Mouse (Mus musculus) bone marrow macrophage, adult 2 months (primary cell): ENCODE results near the gene 4930402F06Rik. TPM values are rescaled to one million over a fixed set of nuclear protein-coding genes. Genes with fewer than 3 reads are reported as not detected.

ENCODE experiments used
- H3K27ac ChIP-seq: 2 replicates; pipeline ENCODE4 v1.5.1; 2012; ENCODE audit warnings: low read depth, low read length; ENCODE audit not compliant: insufficient read depth
- H3K4me1 ChIP-seq: 2 replicates; pipeline ENCODE4 v1.6.1; 2012; ENCODE audit warnings: low read length; ENCODE audit not compliant: control insufficient read depth, insufficient read depth
- H3K4me3 ChIP-seq: 2 replicates; pipeline ENCODE4 v1.5.1; 2012; ENCODE audit warnings: mild to moderate bottlenecking, low read length, moderate library complexity; ENCODE audit not compliant: insufficient read depth
- CTCF ChIP-seq: IDR thresholded peaks from 2 replicates; pipeline ENCODE4 v1.5.1; 2012; ENCODE audit warnings: low read depth, mild to moderate bottlenecking, low read length, moderate library complexity
- POLR2A ChIP-seq: IDR thresholded peaks from 2 replicates; pipeline ENCODE4 v1.6.1; 2012; ENCODE audit warnings: mild to moderate bottlenecking, low read depth, low read length, borderline replicate concordance
- polyA plus RNA-seq: library from polyadenylated mRNA; stranded (reverse); fragments of >200 nt; gene quantifications from 2 replicates; pipeline ENCODE4 v1.2.4, GENCODE M21; 2012; ENCODE audit not compliant: missing spikeins, insufficient read depth, insufficient read length

Gene 4930402F06Rik
- polyA plus RNA-seq, 1 experiment, result not detected

DNA sequence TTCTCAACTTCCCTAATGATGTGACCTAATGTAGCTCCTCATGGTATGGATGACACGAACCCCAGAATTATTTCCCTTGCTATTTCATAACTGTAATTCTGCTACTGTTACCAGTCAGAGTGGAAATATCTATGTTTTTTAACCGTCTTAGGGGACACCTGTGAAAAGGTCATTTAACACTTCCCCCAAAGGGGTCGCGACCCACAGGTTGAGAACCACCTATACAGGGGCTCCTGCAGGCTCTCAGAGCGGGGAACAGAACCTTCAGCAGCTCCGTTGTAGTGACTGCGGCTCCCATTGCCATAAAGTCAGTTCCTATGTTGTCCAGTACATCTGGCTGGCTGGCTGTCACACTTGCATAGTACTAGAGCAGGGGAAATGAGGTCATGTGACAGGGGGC, 3.8 kb upstream of the 4930402F06Rik start:
- H3K4me1 ChIP-seq, result peaks cover 28% of the 10 kb centered on the region
- H3K27ac ChIP-seq, result no peak overlapping the region
- TF ChIP-seq POLR2A (no peak), CTCF (no peak)
- no peak overlapping the region for H3K4me3 ChIP-seq

DNA sequence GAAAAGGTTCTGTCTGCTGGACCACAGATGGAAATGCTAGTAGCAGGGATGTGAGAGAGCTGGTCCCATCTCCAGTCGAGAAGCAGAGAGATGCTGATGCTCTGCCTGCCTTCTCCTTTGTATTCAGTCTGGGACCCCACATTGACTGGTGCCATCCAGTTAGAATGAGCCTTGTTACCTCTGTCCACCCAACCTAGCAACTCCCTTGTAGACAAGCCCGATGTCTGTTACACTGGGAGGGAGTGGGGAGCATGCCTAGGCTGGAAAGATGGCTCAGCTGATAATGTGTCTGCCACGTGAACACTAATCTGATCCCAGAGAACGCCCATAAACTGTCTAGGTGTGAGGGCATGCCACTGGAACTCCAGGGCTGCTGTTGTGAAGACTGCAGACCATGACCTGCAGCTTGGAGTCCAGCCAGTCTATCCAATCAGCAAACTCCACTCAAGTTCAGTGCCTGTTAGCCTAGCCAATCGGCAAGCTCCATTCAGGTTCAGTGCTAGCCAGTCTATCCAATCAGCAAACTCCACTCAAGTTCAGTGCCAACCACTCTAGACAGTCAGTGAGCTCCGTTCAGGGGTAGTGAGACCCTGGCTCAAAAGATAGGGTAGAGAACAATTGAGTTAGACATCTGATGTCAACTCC, 1.3 kb upstream of the 4930402F06Rik start:
- no peak overlapping the region for H3K4me3 ChIP-seq
- TF ChIP-seq POLR2A, result no peak
- no peak overlapping the region for H3K27ac ChIP-seq
- H3K4me1 ChIP-seq, result peaks cover 19% of the 10 kb centered on the region

DNA sequence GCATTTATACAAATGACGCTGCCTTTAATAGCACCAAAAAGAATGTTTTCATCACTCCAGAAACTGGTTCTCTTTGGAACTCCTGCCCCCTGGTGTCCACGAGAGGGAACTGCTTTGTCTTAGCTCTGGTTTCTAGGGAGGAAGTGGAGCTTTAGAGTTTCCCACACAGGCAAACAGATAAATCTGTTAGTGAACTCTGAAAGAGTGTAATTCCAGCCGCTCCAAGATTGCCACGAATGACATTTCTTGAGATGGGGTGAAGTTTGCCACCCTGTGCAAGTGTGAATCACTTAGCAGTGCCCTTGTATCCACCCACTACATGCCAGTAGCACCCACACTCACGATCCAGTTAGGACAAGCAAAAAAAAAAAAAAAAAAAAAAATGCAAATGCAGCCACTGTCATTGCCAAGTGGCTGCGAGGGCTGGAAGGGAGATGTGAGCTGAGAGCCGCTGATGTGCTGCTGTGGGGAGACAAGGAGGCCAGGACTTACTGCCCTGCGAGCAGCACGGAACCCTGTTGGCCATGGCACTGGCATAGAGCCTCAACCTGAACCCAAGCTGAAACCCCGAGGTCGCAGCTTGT, 707 bp upstream of the 4930402F06Rik start:
- TF ChIP-seq CTCF, result no peak
- TF ChIP-seq POLR2A, result no peak
- no peak overlapping the region for H3K27ac ChIP-seq
- H3K4me3 ChIP-seq, result peak overlapping the region; percentile 37
- H3K4me1 ChIP-seq, result peaks cover 19% of the 10 kb centered on the region

DNA sequence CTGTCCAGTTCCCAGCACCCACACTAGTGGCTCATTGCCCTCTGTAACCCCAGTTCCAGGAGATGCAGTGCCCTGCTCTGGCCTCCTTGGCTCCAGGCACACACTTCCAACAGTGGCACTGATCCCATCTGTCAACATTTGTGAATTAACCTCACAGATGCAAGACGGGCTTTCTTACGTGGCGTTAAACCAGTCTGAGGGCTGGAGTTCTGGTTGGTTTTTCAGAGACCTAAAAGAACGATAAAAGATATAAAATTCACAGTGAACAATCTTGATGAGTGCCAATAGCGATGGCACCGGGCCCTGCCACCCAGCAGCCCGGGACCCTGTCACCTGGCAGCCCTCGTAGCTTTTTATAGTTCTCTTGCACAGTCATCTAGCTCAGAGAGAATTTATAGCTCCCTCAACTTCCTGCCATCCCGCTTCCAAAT, 11.5 kb downstream of the 4930402F06Rik start:
- no peak for TF ChIP-seq CTCF
- no peak for TF ChIP-seq POLR2A
- H3K27ac ChIP-seq, result no peak overlapping the region
- H3K4me3 ChIP-seq, result no peak overlapping the region
- no peaks in the 10 kb centered on the region for H3K4me1 ChIP-seq

DNA sequence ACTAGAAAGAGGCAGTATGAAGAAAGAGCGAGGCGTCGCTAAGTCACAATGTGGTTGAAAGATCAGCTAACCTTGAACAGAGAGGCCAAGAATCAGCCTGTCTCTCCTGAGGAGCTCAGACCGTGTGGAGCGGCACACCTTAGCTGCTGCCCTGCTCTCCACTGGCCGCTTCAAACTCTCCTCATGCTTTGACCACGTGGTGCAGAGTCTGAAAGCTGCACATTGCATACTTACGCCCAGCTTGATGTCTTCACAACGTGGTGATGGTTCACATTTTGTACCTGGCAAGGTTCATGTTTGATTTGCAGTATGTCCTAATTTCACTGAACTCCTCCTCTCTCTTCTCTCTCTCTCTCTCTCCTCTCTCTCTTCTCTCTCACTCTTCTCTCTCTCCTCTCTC, 17.7 kb downstream of the 4930402F06Rik start:
- Histone ChIP-seq H3K27ac (no peak overlapping the region), H3K4me1 (no peaks in the 10 kb centered on the region), H3K4me3 (no peak overlapping the region)
- TF ChIP-seq CTCF (no peak), POLR2A (no peak)

DNA sequence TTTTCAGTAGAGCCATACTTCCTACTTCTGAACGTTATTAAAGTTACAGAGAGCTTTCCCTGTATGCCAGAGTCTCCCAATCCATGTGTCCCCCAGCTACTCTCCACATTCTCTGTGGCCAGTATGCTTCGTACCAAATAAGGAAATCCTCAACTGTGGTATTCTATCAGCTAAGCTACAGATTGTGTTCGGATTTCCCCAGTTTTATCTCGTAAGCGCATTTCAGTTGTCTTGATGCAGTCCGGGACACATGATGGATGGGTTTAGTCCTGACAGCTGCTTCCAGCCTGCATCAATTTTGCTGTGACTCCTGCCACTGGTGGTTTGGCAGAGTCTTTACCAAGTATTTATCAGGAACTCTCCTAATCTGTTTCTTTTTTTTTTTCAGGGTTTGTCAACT, 19.4 kb downstream of the 4930402F06Rik start:
- no peak overlapping the region for H3K27ac ChIP-seq
- no peaks in the 10 kb centered on the region for H3K4me1 ChIP-seq
- TF ChIP-seq CTCF (no peak), POLR2A (no peak)
- no peak overlapping the region for H3K4me3 ChIP-seq

DNA sequence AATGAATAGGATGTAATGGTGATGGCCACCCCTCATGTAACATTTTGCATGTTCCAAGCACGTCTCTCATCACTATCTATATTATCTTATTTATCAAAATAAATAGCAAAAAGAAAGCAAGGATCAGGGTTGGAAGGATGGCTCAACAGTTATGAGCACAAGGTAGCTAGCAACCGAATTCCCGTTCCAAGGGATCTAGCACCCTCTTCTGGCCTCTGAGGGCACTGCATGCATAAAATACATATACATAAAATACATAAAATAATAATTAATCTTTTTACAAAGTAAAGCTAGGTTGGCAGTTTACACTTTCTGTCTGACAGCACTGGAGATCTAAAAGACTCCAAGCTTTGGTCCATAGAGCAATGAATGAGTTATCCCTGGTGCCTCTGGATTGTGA, 24.0 kb downstream of the 4930402F06Rik start:
- Histone ChIP-seq H3K4me1 (no peaks in the 10 kb centered on the region), H3K4me3 (no peak overlapping the region), H3K27ac (no peak overlapping the region)
- TF ChIP-seq CTCF (peak; percentile 56), POLR2A (no peak)

DNA sequence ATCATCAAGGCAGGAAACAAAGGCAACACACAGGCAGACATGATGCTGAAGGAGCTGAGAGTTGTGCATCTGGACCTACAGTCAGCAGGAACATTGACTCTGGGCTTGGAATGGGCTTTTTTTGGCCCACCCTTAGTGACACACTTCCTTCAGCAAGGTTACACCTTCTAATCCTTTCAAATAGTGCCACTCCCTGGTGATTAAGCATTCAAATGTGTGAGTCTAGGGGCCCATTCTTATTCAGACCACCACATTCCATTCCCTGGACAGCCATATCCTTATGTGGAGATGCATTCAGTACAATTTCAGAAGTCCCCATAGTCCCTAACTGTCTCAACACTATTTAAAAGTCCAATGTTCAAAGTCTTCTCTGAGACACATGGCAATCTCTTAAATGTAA, 26.3 kb downstream of the 4930402F06Rik start:
- H3K27ac ChIP-seq, result no peak overlapping the region
- H3K4me1 ChIP-seq, result no peaks in the 10 kb centered on the region; the same call in 1 of the 2 replicates
- TF ChIP-seq CTCF, result no peak
- TF ChIP-seq POLR2A, result no peak
- no peak overlapping the region for H3K4me3 ChIP-seq

DNA sequence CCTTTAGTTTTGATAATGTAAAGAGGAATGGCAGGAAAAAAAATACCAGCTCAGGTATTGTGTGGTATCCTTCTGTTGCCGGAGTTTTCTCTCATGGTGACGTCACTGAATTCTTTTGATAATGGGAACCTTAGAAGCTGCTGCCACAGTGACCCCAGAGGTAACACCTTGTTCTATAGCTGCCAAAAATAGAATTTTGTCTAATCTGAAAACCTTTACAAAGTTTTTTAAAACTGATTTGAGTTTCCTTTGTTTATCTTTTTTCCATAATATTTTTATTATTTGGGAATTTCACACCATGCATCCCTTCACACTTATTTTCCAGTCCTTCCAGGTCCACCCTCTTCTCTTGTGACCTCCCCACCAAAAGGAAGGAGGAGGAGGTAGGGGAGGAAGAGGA, 29.3 kb downstream of the 4930402F06Rik start, which contains the start of gene 4930568D16Rik:
Gene 4930568D16Rik (minus strand): TSS at position 101 of the 400 bp plus-strand sequence.
- Histone ChIP-seq H3K27ac (no peak within 1 kb of the TSS), H3K4me1 (peaks cover 2% of the 10 kb centered on the region; the same call in 1 of the 2 replicates), H3K4me3 (no peak within 1 kb of the TSS)
- TF ChIP-seq CTCF, result no peak
- no peak for TF ChIP-seq POLR2A

DNA sequence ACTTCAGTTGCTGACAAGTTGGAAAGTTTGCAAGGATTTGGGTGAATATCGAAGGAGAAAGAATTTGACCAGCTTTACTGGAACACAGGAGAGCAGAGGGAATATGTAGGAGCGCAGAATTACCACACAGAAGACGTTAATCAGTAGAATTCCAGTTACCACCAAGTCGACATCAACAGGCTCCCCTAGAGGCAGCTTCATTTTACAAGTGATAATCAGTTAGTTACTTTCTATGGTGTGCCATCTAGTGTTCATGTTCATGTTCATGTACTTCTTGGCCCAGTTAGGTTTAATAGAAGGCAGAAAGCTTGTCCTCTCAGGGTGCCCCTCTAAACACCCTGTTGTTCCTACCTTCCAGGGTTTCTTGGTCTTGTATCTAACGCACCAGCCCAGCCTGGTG, 47.8 kb downstream of the 4930402F06Rik start:
- Histone ChIP-seq H3K4me3 (no peak overlapping the region), H3K4me1 (peaks cover 17% of the 10 kb centered on the region), H3K27ac (no peak overlapping the region)
- TF ChIP-seq POLR2A (no peak), CTCF (no peak)

DNA sequence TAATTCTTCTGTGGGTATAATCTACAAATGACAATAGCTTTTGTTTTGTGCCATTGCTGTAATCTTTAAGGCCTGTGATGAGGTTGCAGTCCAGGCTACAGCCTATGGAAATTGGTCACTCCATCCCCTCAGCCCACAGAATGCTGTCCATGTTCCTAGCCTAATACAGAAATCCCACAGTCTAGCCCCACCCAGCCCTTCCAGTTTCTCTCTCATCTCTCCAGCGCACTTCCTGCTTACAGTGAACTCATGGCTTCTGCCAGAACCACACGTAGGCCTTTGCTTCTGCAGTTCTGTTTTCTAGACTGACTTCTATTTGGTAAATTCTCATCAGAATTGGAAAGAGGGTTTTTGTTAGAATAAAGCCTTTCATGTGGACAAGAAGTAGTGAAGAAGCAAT, 51.0 kb downstream of the 4930402F06Rik start:
- H3K4me1 ChIP-seq, result peaks cover 29% of the 10 kb centered on the region
- TF ChIP-seq POLR2A, result no peak
- TF ChIP-seq CTCF, result no peak
- peak overlapping the region; percentile 29 for H3K27ac ChIP-seq
- H3K4me3 ChIP-seq, result no peak overlapping the region
